In the genomic region with DNA sequence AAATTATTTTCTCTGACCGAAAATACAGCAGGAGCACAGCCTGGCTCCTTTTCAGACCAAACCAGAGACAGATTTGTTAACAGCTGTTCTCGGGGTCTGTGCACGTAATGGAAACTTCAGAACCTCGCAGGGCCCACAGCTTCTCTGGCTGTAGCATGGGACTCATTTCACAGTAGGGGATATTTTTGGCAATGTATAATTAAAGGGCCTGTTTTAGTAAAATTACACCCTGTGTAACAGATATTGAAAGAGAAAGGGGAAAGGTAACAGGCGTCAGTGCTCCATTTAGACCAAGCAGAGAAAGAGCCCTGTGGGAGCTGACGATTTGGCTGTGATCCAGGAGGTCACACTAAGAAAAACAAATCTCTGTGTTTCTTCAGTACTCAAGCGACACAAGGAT, we compare ENCODE assay signal across 8 mouse cellular contexts.
A peak's percentile ranks its signal among the peaks of the same experiment; 100 is the strongest.
DNase-seq lines count a peak whose midpoint lies in the region; ATAC-seq and TF ChIP-seq lines count a peak whose summit lies in the region.

No protein-coding gene starts in this region.

- TF ChIP-seq CTCF in kidney, adult 2 months (conservative IDR thresholded peaks at IDR 0.05; ENCODE audit: insufficient read depth, insufficient read length, low read depth, low read length): no peak

- H3K4me2 ChIP-seq in kidney, embryonic 16.5 days (replicated peaks; ENCODE audit: low read depth, low read length): 0 out of 2 replicates have a peak overlapping the region, but pooled peaks have one; percentile 23

- 24% methylated on average over 7 of the region's 7 CpGs for WGBS in kidney, embryonic 16.5 days
- 19% methylated on average over 7 of the region's 7 CpGs for WGBS in kidney, adult 2 months

- H3K36me3 ChIP-seq in kidney, embryonic 16.5 days (ENCODE audit: insufficient read depth, low read length): no peaks in the 10 kb centered on the region
- H3K36me3 ChIP-seq in kidney, adult 2 months (ENCODE audit: control insufficient read depth, insufficient read depth, low read length): no peaks in the 10 kb centered on the region

- no peaks in the 10 kb centered on the region for H3K9me3 ChIP-seq in kidney, embryonic 16.5 days (ENCODE audit: low read length)

- H3K9ac ChIP-seq in kidney, embryonic 16.5 days (replicated peaks; ENCODE audit: low read length): no peak overlapping the region

- H3K4me1 ChIP-seq in kidney, embryonic 16.5 days (ENCODE audit: insufficient read depth, low read length): no peaks in the 10 kb centered on the region
- H3K4me1 ChIP-seq in kidney, adult 2 months (ENCODE audit: control insufficient read depth, insufficient read depth, low read length): no peaks in the 10 kb centered on the region

- no peaks in the 10 kb centered on the region for H3K27me3 ChIP-seq in kidney, embryonic 16.5 days (ENCODE audit: insufficient read depth, low read length)
- H3K27me3 ChIP-seq in kidney, adult 2 months (replicated peaks; ENCODE audit: control insufficient read depth, insufficient read depth, low read length): no peaks in the 10 kb centered on the region

- H3K27ac ChIP-seq in kidney, embryonic 16.5 days (ENCODE audit: low read length): no peak overlapping the region
- H3K27ac ChIP-seq in kidney, adult 2 months (ENCODE audit: insufficient read depth, low read depth, low read length): no peak overlapping the region

- intact Hi-C loops in left cerebral cortex, postnatal 10 days (cut with DNase I): no loop called here

- ATAC-seq in kidney, embryonic 16.5 days (ENCODE audit: low FRiP score, low TSS enrichment): no peak; the same call in 1 of the 2 replicates

- DNase-seq in kidney, adult 2 months: no peak
- DNase-seq in cerebellum, postnatal 10 days: peak; percentile 85 to 89
- peak; percentile 46 to 70 for DNase-seq in frontal cortex, postnatal 36 days (ENCODE audit: low spot score in 2 of 2)
- DNase-seq in left cerebral cortex, postnatal 10 days (ENCODE audit: extremely low spot score in 1 of 2, low spot score in 2 of 2): peak; percentile 24 to 67
- DNase-seq in right cerebral cortex, adult 2 months (ENCODE audit: low spot score in 2 of 2): peak; percentile 38 to 52
- DNase-seq in thymus, postnatal 25 days: no peak
- no peak for DNase-seq in spleen, postnatal 36 days (ENCODE audit: low spot score in 2 of 2)

- TF ChIP-seq POLR2A in kidney, adult 2 months (IDR thresholded peaks at IDR 0.05; ENCODE audit: low read depth, low read length): no peak

- no peak overlapping the region for H3K4me3 ChIP-seq in kidney, embryonic 16.5 days (ENCODE audit: low read length)
- H3K4me3 ChIP-seq in kidney, adult 2 months (ENCODE audit: insufficient read depth, low read depth, low read length): no peak overlapping the region

Comparison
In these comparisons a context has a peak if more than half of its experiments do, and no peak if none do; other contexts are left out.
1. DNase-seq: peak in cerebellum, postnatal 10 days (2 of 2), frontal cortex, postnatal 36 days (2 of 2), left cerebral cortex, postnatal 10 days (2 of 2) and right cerebral cortex, adult 2 months (2 of 2); none in kidney, adult 2 months (single experiment), thymus, postnatal 25 days (single experiment) and spleen, postnatal 36 days (0 of 2).